Mouse (Mus musculus) embryonic facial prominence, embryonic 11.5 days (tissue): ENCODE measurements around the gene Jazf1. TPM values are rescaled to one million over a fixed set of nuclear protein-coding genes. Genes with fewer than 3 reads are reported as not detected.

Experiments
- ATAC-seq: fragments of 200-750 bp; cut with Nextera tagmentation; replicated peaks from 2 replicates; pipeline ENCODE4 v1.8.0; 2017; ENCODE audit warnings: low read depth; ENCODE audit not compliant: insufficient number of reproducible peaks, low FRiP score, low TSS enrichment
- DNase-seq: peaks from one replicate; pipeline ENCODE4 v3.0.0-alpha.2; 2015; ENCODE audit warnings: low spot score
- H3K27ac ChIP-seq: fragments of 300-500 bp; sonication (generic); replicated peaks from 2 replicates; pipeline ENCODE4 v1.5.1; 2014; ENCODE audit warnings: mild to moderate bottlenecking, low read depth, low read length, control low read depth
- H3K27me3 ChIP-seq: fragments of 300-500 bp; sonication (generic); 2 replicates; pipeline ENCODE4 v1.6.1; 2014; ENCODE audit warnings: mild to moderate bottlenecking, low read length, moderate library complexity, mixed read lengths; ENCODE audit not compliant: control insufficient read depth, insufficient read depth
- H3K36me3 ChIP-seq: fragments of 300-500 bp; sonication (generic); replicated peaks from 2 replicates; pipeline ENCODE4 v1.6.1; 2014; ENCODE audit warnings: low read depth, mild to moderate bottlenecking, low read length, moderate library complexity, mixed read lengths; ENCODE audit not compliant: control insufficient read depth, insufficient read depth
- H3K4me1 ChIP-seq: fragments of 300-500 bp; sonication (generic); 2 replicates; pipeline ENCODE4 v1.6.1; 2014; ENCODE audit warnings: low read length, mixed read lengths; ENCODE audit not compliant: control insufficient read depth, insufficient read depth
- H3K4me2 ChIP-seq: fragments of 300-500 bp; sonication (generic); 2 replicates; pipeline ENCODE4 v1.6.1; 2014; ENCODE audit warnings: low read depth, mild to moderate bottlenecking, control low read depth, low read length, moderate library complexity
- H3K4me3 ChIP-seq: fragments of 300-500 bp; sonication (generic); 2 replicates; pipeline ENCODE4 v1.5.1; 2014; ENCODE audit warnings: low read depth, low read length, control low read depth
- H3K9ac ChIP-seq: fragments of 300-500 bp; sonication (generic); replicated peaks from 2 replicates; pipeline ENCODE4 v1.6.1; 2014; ENCODE audit warnings: mild to moderate bottlenecking, control low read depth, low read length
- H3K9me3 ChIP-seq: fragments of 300-500 bp; sonication (generic); replicated peaks from 2 replicates; pipeline ENCODE4 v1.6.1; 2016; ENCODE audit warnings: mild to moderate bottlenecking, low read length, inconsistent platforms, mixed read lengths; ENCODE audit not compliant: control insufficient read depth
- WGBS: fragments of 180-500 bp; shearing (Covaris S2); extraction: QIAGEN DNeasy Blood & Tissue Kit; methylation state at CpG from one replicate; pipeline ENCODE4 v1.1.7; 2014; 5-methylcytosine and 5-hydroxymethylcytosine counted together
- polyA plus RNA-seq: library from polyadenylated mRNA; unstranded; fragments of >200 nt; fragmentation: Nextera tagmentation; extraction: Ambion mirVana; gene quantifications from 2 replicates; pipeline ENCODE4 v1.2.1, GENCODE M21; 2014

The Jazf1 gene
- polyA plus RNA-seq, 1 experiment from 2014 or later: 5.0 TPM

DNA sequence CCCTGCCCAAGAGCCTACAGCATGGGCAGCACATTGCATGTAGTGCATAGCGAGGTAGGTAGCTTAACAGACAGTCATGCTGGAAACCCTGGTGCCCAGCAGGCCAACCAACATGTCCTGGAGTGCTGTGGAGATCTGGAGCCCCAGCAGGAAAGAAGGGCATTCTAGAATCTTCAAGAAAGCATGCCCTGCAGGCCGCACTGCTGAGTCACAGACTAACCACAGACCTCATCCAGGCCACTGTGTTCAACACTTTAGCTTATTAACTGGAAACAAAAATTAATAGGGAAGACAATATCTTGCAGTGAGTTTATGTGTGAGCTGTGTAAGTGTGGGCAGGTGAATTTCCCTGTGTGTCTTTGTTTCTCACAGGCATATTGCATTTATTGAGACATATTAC is 222.1 kb downstream of the Jazf1 start:
- no peaks in the 10 kb centered on the region for H3K9me3 ChIP-seq
- H3K4me2 ChIP-seq: no peak overlapping the region
- no peaks in the 10 kb centered on the region for H3K4me1 ChIP-seq
- DNase-seq: no peak
- H3K36me3 ChIP-seq: no peaks in the 10 kb centered on the region
- no peak overlapping the region for H3K4me3 ChIP-seq
- no peaks in the 10 kb centered on the region for H3K27me3 ChIP-seq
- no peak overlapping the region for H3K27ac ChIP-seq
- H3K9ac ChIP-seq: no peak overlapping the region
- 86% methylated on average over 2 of the region's 2 CpGs for WGBS
- no peak for ATAC-seq

DNA sequence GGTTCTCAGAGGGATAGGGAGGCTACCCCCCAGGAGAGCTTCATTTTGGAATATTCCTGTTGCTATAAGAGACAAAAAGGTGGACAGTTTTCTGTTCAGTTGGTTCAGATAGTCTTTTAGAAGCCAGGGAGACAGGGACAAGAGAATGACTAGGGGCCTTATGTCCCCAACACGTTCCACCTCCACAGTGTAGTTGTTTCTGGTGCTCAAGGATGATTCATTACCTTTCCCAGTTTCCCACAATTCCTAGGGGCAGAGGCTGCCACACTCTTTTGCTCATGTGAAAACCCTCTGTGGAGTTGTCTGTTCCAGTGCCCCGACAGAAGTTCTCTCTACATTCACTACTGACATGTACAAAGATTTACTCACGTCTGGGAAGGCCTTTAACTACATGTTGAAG is 223.7 kb downstream of the Jazf1 start:
- no peaks in the 10 kb centered on the region for H3K4me1 ChIP-seq
- no peaks in the 10 kb centered on the region for H3K36me3 ChIP-seq
- H3K4me2 ChIP-seq: no peak overlapping the region
- WGBS: 80% methylated on average over 3 of the region's 3 CpGs
- no peak overlapping the region for H3K9ac ChIP-seq
- no peaks in the 10 kb centered on the region for H3K9me3 ChIP-seq
- no peak overlapping the region for H3K4me3 ChIP-seq
- ATAC-seq: no peak
- no peak for DNase-seq
- no peak overlapping the region for H3K27ac ChIP-seq
- no peaks in the 10 kb centered on the region for H3K27me3 ChIP-seq

DNA sequence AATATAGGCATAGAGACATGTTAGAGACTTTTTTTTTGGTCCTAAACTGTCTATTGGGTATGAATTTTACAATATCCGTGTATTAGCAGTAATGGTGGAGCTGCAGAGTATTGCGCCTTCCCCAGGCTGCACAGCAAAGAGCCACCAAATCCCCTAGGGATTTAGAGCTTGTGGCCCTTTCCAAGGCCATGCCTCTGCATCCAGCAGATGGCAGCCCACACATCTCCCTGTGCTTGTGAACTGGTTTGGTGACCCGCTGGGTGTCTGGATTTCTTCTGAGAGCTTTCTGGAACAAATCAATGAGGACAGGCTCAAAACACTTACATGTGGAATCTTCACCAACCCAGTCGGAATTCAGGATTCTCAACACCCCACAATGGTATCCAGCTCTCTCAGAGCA is 225.4 kb downstream of the Jazf1 start:
- 68% methylated on average over 4 of the region's 4 CpGs for WGBS
- Histone ChIP-seq H3K36me3 (no peaks in the 10 kb centered on the region), H3K27me3 (no peaks in the 10 kb centered on the region), H3K4me3 (no peak overlapping the region), H3K4me1 (no peaks in the 10 kb centered on the region), H3K27ac (no peak overlapping the region), H3K9ac (no peak overlapping the region), H3K9me3 (no peaks in the 10 kb centered on the region), H3K4me2 (no peak overlapping the region)
- DNase-seq (peak; percentile 49), ATAC-seq (no peak)

DNA sequence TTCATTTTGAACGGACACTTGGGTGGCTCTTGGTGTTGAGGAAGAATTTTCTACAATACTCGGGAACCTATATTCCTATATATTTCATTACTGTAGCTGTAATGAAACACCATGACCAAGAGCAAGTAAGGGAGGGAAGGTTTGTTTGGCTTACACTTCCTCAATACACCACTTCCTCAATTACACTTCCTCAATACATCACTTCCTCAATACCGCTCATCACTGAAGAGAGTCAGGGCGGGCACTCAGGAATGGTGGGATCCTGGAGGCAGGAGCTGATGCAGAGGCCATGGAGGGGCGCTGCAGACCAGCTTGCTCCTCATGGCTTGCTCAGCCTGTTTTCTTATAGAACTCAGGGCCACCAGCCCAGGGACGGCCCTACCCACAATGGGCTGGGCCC is 225.8 kb downstream of the Jazf1 start:
- Histone ChIP-seq H3K36me3 (no peaks in the 10 kb centered on the region), H3K4me2 (no peak overlapping the region)

DNA sequence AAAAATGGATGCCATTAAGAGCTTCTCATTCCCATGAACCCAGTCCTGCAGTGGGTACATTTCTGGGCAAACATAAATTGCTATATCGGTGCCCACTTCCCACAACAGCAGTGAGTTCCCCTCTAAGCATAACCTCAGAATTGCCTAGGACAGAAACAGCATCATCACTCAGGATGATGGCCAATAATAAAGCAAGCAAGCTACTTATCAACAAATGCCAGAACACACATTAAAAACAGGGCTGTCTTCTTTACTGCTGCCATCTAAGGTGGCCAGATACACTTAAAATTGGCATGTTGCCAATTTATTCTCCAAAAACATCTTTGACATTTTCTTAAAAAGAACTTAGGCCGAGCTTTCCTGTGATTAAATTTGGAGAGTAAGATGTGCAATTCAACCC is 226.8 kb downstream of the Jazf1 start:
- Histone ChIP-seq H3K27ac (no peak overlapping the region), H3K27me3 (no peaks in the 10 kb centered on the region)
- 91% methylated on average over 2 of the region's 2 CpGs for WGBS

More for the DNA sequence above, 225.8 kb downstream of the Jazf1 start:
- WGBS: 82% methylated on average over 6 of the region's 6 CpGs
- no peak overlapping the region for H3K9ac ChIP-seq
- ATAC-seq (no peak), DNase-seq (no peak)
- H3K27ac ChIP-seq: no peak overlapping the region
- H3K4me3 ChIP-seq: no peak overlapping the region
- no peaks in the 10 kb centered on the region for H3K4me1 ChIP-seq
- no peaks in the 10 kb centered on the region for H3K9me3 ChIP-seq
- H3K27me3 ChIP-seq: no peaks in the 10 kb centered on the region

DNA sequence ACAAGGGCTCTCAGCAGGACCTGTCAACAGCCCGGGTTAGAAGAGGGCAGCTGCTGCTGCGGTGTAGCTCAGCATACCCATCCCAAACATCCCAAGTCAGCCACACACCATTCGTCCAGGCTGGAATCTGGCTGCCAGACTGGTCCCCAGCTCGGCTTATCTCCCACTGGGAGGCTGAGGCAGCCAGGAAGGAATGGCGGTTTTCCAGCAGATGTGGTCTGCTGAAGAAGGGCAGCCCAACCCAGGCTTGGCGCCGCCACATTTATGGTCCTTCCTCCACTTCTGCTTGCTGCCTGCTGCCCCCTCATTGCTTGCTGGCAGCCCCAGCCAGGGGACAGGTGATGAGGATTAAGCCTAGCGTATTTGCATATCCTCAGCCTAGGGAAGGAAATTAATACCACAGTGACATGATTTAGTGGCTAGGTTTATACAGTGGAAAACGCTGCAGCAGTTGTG is 227.8 kb downstream of the Jazf1 start:
- no peak overlapping the region for H3K9ac ChIP-seq
- ATAC-seq (no peak), DNase-seq (no peak)
- no peaks in the 10 kb centered on the region for H3K4me1 ChIP-seq
- H3K36me3 ChIP-seq: no peaks in the 10 kb centered on the region
- WGBS: 35% methylated on average over 9 of the region's 9 CpGs
- H3K4me2 ChIP-seq: no peak overlapping the region
- no peak overlapping the region for H3K27ac ChIP-seq
- H3K27me3 ChIP-seq: no peaks in the 10 kb centered on the region
- no peak overlapping the region for H3K4me3 ChIP-seq
- H3K9me3 ChIP-seq: no peaks in the 10 kb centered on the region

More for the DNA sequence above, 226.8 kb downstream of the Jazf1 start:
- Histone ChIP-seq H3K36me3 (no peaks in the 10 kb centered on the region), H3K9me3 (no peaks in the 10 kb centered on the region), H3K4me3 (no peak overlapping the region), H3K9ac (no peak overlapping the region), H3K4me1 (no peaks in the 10 kb centered on the region), H3K4me2 (no peak overlapping the region)
- DNase-seq: no peak
- no peak for ATAC-seq

DNA sequence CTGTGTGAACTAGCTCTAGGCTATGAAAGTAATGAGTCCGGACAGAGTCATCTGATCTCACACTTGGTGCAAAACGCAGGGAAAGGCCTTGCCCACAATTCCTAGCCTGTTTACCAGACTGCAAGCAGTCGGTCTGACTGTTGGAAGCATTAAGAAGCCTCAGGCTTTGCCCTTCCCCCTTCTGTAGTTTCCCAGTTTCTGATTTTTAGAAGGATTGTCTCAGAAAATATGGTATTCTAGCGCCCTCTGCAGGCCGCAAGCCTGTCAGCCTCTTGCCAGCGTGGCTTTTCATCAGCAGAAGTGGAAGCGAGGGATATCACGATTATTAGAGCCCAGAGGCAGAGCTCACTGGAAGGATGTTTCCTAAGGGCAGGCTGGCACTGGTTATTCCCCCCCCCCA is 229.7 kb downstream of the Jazf1 start:
- no peaks in the 10 kb centered on the region for H3K36me3 ChIP-seq
- peak; percentile 94 for DNase-seq
- no peak overlapping the region for H3K9ac ChIP-seq
- 2% methylated on average over 8 of the region's 8 CpGs for WGBS
- H3K4me1 ChIP-seq: no peaks in the 10 kb centered on the region
- no peaks in the 10 kb centered on the region for H3K9me3 ChIP-seq
- no peaks in the 10 kb centered on the region for H3K27me3 ChIP-seq
- ATAC-seq: no peak; the same call in 1 of the 2 replicates
- H3K4me2 ChIP-seq: no peak overlapping the region
- H3K4me3 ChIP-seq: no peak overlapping the region
- H3K27ac ChIP-seq: no peak overlapping the region

DNA sequence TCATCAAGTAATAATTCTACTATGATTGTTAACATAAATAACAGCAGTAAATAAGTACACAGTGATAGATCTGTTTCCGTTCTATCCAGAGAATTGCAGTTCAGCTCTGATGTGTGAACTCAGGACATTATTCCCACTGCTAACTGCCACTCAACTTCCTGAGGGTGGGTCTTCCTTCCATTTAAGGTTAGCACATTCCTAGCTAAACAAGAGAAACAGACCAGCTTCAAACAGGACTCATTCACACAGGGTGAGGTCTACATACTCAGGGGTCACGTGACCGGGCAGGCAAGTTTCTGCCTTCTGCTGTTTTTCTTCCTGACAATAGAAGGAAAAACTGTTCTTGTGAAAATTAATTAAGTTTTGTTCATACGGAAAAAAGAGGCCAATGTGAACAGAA is 230.6 kb downstream of the Jazf1 start:
- H3K27ac ChIP-seq: no peak overlapping the region
- ATAC-seq: no peak
- no peak overlapping the region for H3K4me3 ChIP-seq
- H3K9ac ChIP-seq: no peak overlapping the region
- H3K9me3 ChIP-seq: no peaks in the 10 kb centered on the region
- 63% methylated on average over 4 of the region's 4 CpGs for WGBS
- H3K27me3 ChIP-seq: no peaks in the 10 kb centered on the region
- no peaks in the 10 kb centered on the region for H3K4me1 ChIP-seq
- no peaks in the 10 kb centered on the region for H3K36me3 ChIP-seq
- H3K4me2 ChIP-seq: no peak overlapping the region
- DNase-seq: no peak
